Mouse (Mus musculus) lung, postnatal 0 days (tissue): ENCODE results near the gene Mylip.

ENCODE experiments used
- CTCF ChIP-seq: IDR thresholded peaks from 2 replicates; pipeline ENCODE4 v1.5.1; 2016; ENCODE audit warnings: antibody characterized with exemption, mild to moderate bottlenecking
- EP300 ChIP-seq: IDR thresholded peaks from 2 replicates; pipeline ENCODE4 v1.6.1; 2016; ENCODE audit warnings: antibody characterized with exemption, mild to moderate bottlenecking, control low read depth

DNA sequence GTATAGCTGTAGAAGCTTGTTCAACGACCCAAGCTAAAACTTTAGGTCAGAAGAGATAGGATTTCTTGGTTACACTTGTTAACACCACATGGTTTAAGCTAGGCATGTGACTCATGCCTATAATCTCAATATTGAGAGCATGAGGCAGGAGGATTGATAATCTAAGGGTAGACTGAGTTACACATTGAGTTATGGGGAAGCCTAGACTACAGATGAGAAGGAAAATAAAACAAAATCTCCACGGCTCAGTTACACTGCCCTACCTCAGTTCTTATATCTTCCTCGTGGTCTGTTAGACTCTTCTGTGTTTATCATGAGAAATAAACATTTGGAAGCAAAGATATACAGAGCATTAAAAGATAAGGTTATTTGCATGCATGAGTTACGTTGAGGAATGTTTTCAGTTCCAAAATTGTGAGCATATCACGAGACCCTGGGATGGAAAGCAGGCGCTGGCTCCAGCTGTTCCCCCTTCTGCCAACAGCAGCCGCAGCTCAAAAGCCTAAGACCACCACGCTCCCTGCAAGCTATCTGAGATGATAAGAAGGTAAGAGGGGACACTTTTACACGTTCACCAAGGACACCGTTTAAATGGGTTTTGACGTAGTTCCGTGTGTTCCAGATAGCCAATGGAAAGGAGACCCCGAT, 30.7 kb upstream of the Mylip start:
- TF ChIP-seq CTCF (no peak), EP300 (no peak)
